Mouse (Mus musculus): ENCODE data around the gene Padi3. TPM values are rescaled to one million over a fixed set of nuclear protein-coding genes. Genes with fewer than 3 reads are reported as not detected.

The Padi3 gene
- total and polyA plus RNA-seq, 3 experiments, result 73.1 to 106 TPM; not detected in 1

- Histone ChIP-seq H3K27ac (ENCODE audit: control insufficient read depth, low read depth, low read length) (no peak overlapping the region), H3K79me2 (ENCODE audit: control insufficient read depth, insufficient read depth, low read length, poor library complexity) (no peaks in the 10 kb centered on the region), H3K27me3 (ENCODE audit: control insufficient read depth in 1 of 2, insufficient read depth in 2 of 2, low read length in 2 of 2) (no peaks in the 10 kb centered on the region), H3K4me1 (ENCODE audit: control insufficient read depth in 1 of 2, insufficient read depth in 2 of 2, low read length in 2 of 2) (peaks cover 0 to 5% of the 10 kb centered on the region in 2 experiments; a peak in 1 of 4 replicates), H3K4me3 (ENCODE audit: control insufficient read depth in 1 of 2, insufficient read depth in 1 of 2, low read depth in 2 of 2, low read length in 2 of 2) (no peak overlapping the region), H3K9ac (ENCODE audit: control insufficient read depth, low read depth, low read length, poor library complexity, severe bottlenecking) (no peak overlapping the region), H3K36me3 (ENCODE audit: control insufficient read depth in 1 of 2, insufficient read depth in 2 of 2, low read length in 2 of 2) (no peaks in the 10 kb centered on the region), H3K9me3 (replicated peaks; ENCODE audit: insufficient read depth, low read length) (no peaks in the 10 kb centered on the region)
- TF ChIP-seq MAZ (IDR thresholded peaks at IDR 0.05; ENCODE audit: low read depth, low read length), result no peak
- no peak for TF ChIP-seq GATA1 (IDR thresholded peaks at IDR 0.05; ENCODE audit: low read depth, low read length)
- TF ChIP-seq POLR2A (IDR thresholded peaks at IDR 0.05; ENCODE audit: control insufficient read depth in 1 of 2, insufficient read depth in 1 of 2, low read depth in 1 of 2, low read length in 2 of 2, poor library complexity in 1 of 2), result no peak
- no peak for TF ChIP-seq TAL1 (IDR thresholded peaks at IDR 0.05; ENCODE audit: low read length)
- TF ChIP-seq CHD1 (IDR thresholded peaks at IDR 0.05; ENCODE audit: low read depth, low read length), result no peak
- no peak for TF ChIP-seq E2F4 (IDR thresholded peaks at IDR 0.05; ENCODE audit: borderline replicate concordance, low read depth, low read length)
- no peak for TF ChIP-seq GABPA (IDR thresholded peaks at IDR 0.05; ENCODE audit: low read depth, low read length)
- no peak for TF ChIP-seq JUND (IDR thresholded peaks at IDR 0.05; ENCODE audit: low read depth, low read length)
- no peak for TF ChIP-seq ETS1 (IDR thresholded peaks at IDR 0.05; ENCODE audit: low read depth, low read length)
- TF ChIP-seq MXI1 (IDR thresholded peaks at IDR 0.05; ENCODE audit: low read depth, low read length), result no peak
- TF ChIP-seq NELFE (IDR thresholded peaks at IDR 0.05; ENCODE audit: low read depth, low read length), result no peak
- DNase-seq (ENCODE audit: low read depth, low spot score), result peak; percentile 61
Measured at GRCm38 (mm10) chr4:140740655-140741054, 69.8 kb downstream of the Padi3 start.

Other genes with a start within 250 kb of the Padi3 start
- gene Arhgef10l, start 144.6 kb downstream of the Padi3 start, total RNA-seq (2012; rRNA removed), result 10.2 and 16.9 TPM in 2 replicates
- 10 to 100 TPM in 1 of 2 experiments, not detected in 1; 26.0 TPM for gene Arhgef10l, start 144.6 kb downstream of the Padi3 start, polyA plus RNA-seq (2012; ENCODE audit: insufficient read depth in 1 of 2, insufficient read length in 2 of 2, low read depth in 1 of 2, low replicate concordance in 2 of 2, missing spikeins in 1 of 2)
- gene Rcc2, start 110.1 kb downstream of the Padi3 start, total RNA-seq (2012; rRNA removed), result 267 and 270 TPM in 2 replicates
- 100 to 1,000 TPM; 254 to 427 TPM for gene Rcc2, start 110.1 kb downstream of the Padi3 start, polyA plus RNA-seq (2012; ENCODE audit: insufficient read depth in 1 of 2, insufficient read length in 2 of 2, low read depth in 1 of 2, low replicate concordance in 2 of 2, missing spikeins in 1 of 2)
- gene Padi6, start 68.0 kb downstream of the Padi3 start, total RNA-seq (2012; rRNA removed), result not detected in 2 replicates
- gene Padi6, start 68.0 kb downstream of the Padi3 start, polyA plus RNA-seq (2012; ENCODE audit: insufficient read depth in 1 of 2, insufficient read length in 2 of 2, low read depth in 1 of 2, low replicate concordance in 2 of 2, missing spikeins in 1 of 2), result not detected
- gene Padi4, start 36.4 kb downstream of the Padi3 start, total RNA-seq (2012; rRNA removed), result not detected in 2 replicates
- not detected for gene Padi4, start 36.4 kb downstream of the Padi3 start, polyA plus RNA-seq (2012; ENCODE audit: insufficient read depth in 1 of 2, insufficient read length in 2 of 2, low read depth in 1 of 2, low replicate concordance in 2 of 2, missing spikeins in 1 of 2)
- 0.26 and 0.31 TPM in 2 replicates for gene Padi1, start 35.1 kb upstream of the Padi3 start, total RNA-seq (2012; rRNA removed)
- under 1 TPM in 1 of 2 experiments, not detected in 1; 0.40 TPM for gene Padi1, start 35.1 kb upstream of the Padi3 start, polyA plus RNA-seq (2012; ENCODE audit: insufficient read depth in 1 of 2, insufficient read length in 2 of 2, low read depth in 1 of 2, low replicate concordance in 2 of 2, missing spikeins in 1 of 2)
- gene Padi2, start 95.7 kb upstream of the Padi3 start, total RNA-seq (2012; rRNA removed), result 0.07 and 0.27 TPM in 2 replicates
- gene Padi2, start 95.7 kb upstream of the Padi3 start, polyA plus RNA-seq (2012; ENCODE audit: insufficient read depth in 1 of 2, insufficient read length in 2 of 2, low read depth in 1 of 2, low replicate concordance in 2 of 2, missing spikeins in 1 of 2), result under 1 TPM in 1 of 2 experiments, not detected in 1; 0.07 TPM
- 271 and 292 TPM in 2 replicates for gene Sdhb, start 150.6 kb upstream of the Padi3 start, total RNA-seq (2012; rRNA removed)
- gene Sdhb, start 150.6 kb upstream of the Padi3 start, polyA plus RNA-seq (2012; ENCODE audit: insufficient read depth in 1 of 2, insufficient read length in 2 of 2, low read depth in 1 of 2, low replicate concordance in 2 of 2, missing spikeins in 1 of 2), result 100 to 1,000 TPM; 342 to 414 TPM
- 27.3 and 29.0 TPM in 2 replicates for gene Atp13a2, start 176.2 kb upstream of the Padi3 start, total RNA-seq (2012; rRNA removed)
- 10 to 100 TPM in 1 of 2 experiments, not detected in 1; 65.4 TPM for gene Atp13a2, start 176.2 kb upstream of the Padi3 start, polyA plus RNA-seq (2012; ENCODE audit: insufficient read depth in 1 of 2, insufficient read length in 2 of 2, low read depth in 1 of 2, low replicate concordance in 2 of 2, missing spikeins in 1 of 2)
- not detected in 2 replicates for gene Mfap2, start 199.8 kb upstream of the Padi3 start, total RNA-seq (2012; rRNA removed)
- gene Mfap2, start 199.8 kb upstream of the Padi3 start, polyA plus RNA-seq (2012; ENCODE audit: insufficient read depth in 1 of 2, insufficient read length in 2 of 2, low read depth in 1 of 2, low replicate concordance in 2 of 2, missing spikeins in 1 of 2), result not detected
- gene Crocc, start 249.9 kb upstream of the Padi3 start, total RNA-seq (2012; rRNA removed), result 0.77 and 0.92 TPM in 2 replicates
- 1 to 10 TPM in 1 of 2 experiments, not detected in 1; 3.6 TPM for gene Crocc, start 249.9 kb upstream of the Padi3 start, polyA plus RNA-seq (2012; ENCODE audit: insufficient read depth in 1 of 2, insufficient read length in 2 of 2, low read depth in 1 of 2, low replicate concordance in 2 of 2, missing spikeins in 1 of 2)

Data from MEL (cell line).